Mouse (Mus musculus) mesoderm, embryonic 11.5 days (tissue): ENCODE results near the gene Ppp2r5b.

Experiments
- DNase-seq: peaks from one replicate; pipeline ENCODE4 v3.0.0-alpha.2; 2012; ENCODE audit warnings: low read depth, low spot score

Ppp2r5b gene

GRCm38 (mm10) chr19:6235084-6236052, at the start of gene Ppp2r5b:
TSS of gene Ppp2r5b (minus strand) at chr19:6235872.
- peak; percentile 92 for DNase-seq

GRCm38 (mm10) chr19:6285226-6285625, 49.6 kb upstream of the Ppp2r5b start:
- no peak for DNase-seq

GRCm38 (mm10) chr19:6284502-6284901, 48.8 kb upstream of the Ppp2r5b start:
- DNase-seq, result no peak

- no peak for DNase-seq
Observed at GRCm38 (mm10) chr19:6283001-6283400, 47.3 kb upstream of the Ppp2r5b start.

GRCm38 (mm10) chr19:6281122-6282020, 45.7 kb upstream of the Ppp2r5b start:
- no peak for DNase-seq

- no peak for DNase-seq
Observed at GRCm38 (mm10) chr19:6280554-6280953, 44.9 kb upstream of the Ppp2r5b start.

- DNase-seq, result no peak
Observed at GRCm38 (mm10) chr19:6279481-6280144, 43.9 kb upstream of the Ppp2r5b start.

- no peak for DNase-seq
Observed at GRCm38 (mm10) chr19:6278439-6279073, 42.9 kb upstream of the Ppp2r5b start.

- DNase-seq, result peak; percentile 62
Observed at GRCm38 (mm10) chr19:6277661-6278438, 42.2 kb upstream of the Ppp2r5b start.

GRCm38 (mm10) chr19:6276426-6277421, 41.1 kb upstream of the Ppp2r5b start, which contains the start of gene Ehd1:
TSS of gene Ehd1 (plus strand) at chr19:6276725.
- peak; percentile 99 for DNase-seq

- no peak for DNase-seq
Observed at GRCm38 (mm10) chr19:6275740-6276389, 40.2 kb upstream of the Ppp2r5b start.

GRCm38 (mm10) chr19:6273998-6274608, 38.4 kb upstream of the Ppp2r5b start:
- no peak for DNase-seq

- no peak for DNase-seq
Observed at GRCm38 (mm10) chr19:6273592-6273991, 37.9 kb upstream of the Ppp2r5b start.

- no peak for DNase-seq
Observed at GRCm38 (mm10) chr19:6272738-6273137, 37.1 kb upstream of the Ppp2r5b start.

- DNase-seq, result no peak
Observed at GRCm38 (mm10) chr19:6272053-6272452, 36.4 kb upstream of the Ppp2r5b start.

- no peak for DNase-seq
Observed at GRCm38 (mm10) chr19:6271206-6271605, 35.5 kb upstream of the Ppp2r5b start.

- DNase-seq, result no peak
Observed at GRCm38 (mm10) chr19:6270661-6271060, 35.0 kb upstream of the Ppp2r5b start.
